Mouse (Mus musculus) heart, embryonic 14.5 days (tissue): ENCODE data around the gene Ap4b1. TPM values are rescaled to one million over a fixed set of nuclear protein-coding genes. Genes with fewer than 3 reads are reported as not detected.

Experiments
- ATAC-seq: fragments of 200-750 bp; cut with Nextera tagmentation; 2 replicates; pipeline ENCODE4 v1.8.0; 2017; ENCODE audit warnings: low read depth, moderate TSS enrichment; ENCODE audit not compliant: insufficient number of reproducible peaks, insufficient read depth, low FRiP score
- H3K27ac ChIP-seq, 2 experiments: fragments of 200-500 bp in 1 of 2; fragments of 300-500 bp in 1 of 2; sonication (generic) in 1 of 2; replicated peaks in 1 of 2; 2 replicates each; pipeline ENCODE4 v1.5.1; 2012 to 2014; ENCODE audit warnings: low read depth in 2 of 2, low read length in 2 of 2, control low read depth in 1 of 2, mild to moderate bottlenecking in 1 of 2, mixed read lengths in 1 of 2; ENCODE audit not compliant: control insufficient read depth in 1 of 2, insufficient read depth in 1 of 2
- H3K27me3 ChIP-seq: fragments of 300-500 bp; sonication (generic); 2 replicates; pipeline ENCODE4 v1.6.1; 2014; ENCODE audit warnings: mild to moderate bottlenecking, low read length, control low read depth; ENCODE audit not compliant: control insufficient read depth, insufficient read depth
- H3K36me3 ChIP-seq: fragments of 300-500 bp; sonication (generic); 2 replicates; pipeline ENCODE4 v1.6.1; 2014; ENCODE audit warnings: mild to moderate bottlenecking, control low read depth, low read length, mixed read lengths; ENCODE audit not compliant: control insufficient read depth, insufficient read depth
- H3K4me1 ChIP-seq, 2 experiments: fragments of 200-500 bp in 1 of 2; fragments of 300-500 bp in 1 of 2; sonication (generic) in 1 of 2; 2 replicates each; pipeline ENCODE4 v1.6.1; 2012 to 2014; ENCODE audit warnings: low read length in 2 of 2, control low read depth in 1 of 2, mixed read lengths in 1 of 2; ENCODE audit not compliant: control insufficient read depth in 2 of 2, insufficient read depth in 2 of 2
- H3K4me2 ChIP-seq: fragments of 300-500 bp; sonication (generic); 2 replicates; pipeline ENCODE4 v1.6.1; 2014; ENCODE audit warnings: mild to moderate bottlenecking, low read length
- H3K4me3 ChIP-seq, 2 experiments: fragments of 200-500 bp in 1 of 2; fragments of 300-500 bp in 1 of 2; sonication (generic) in 1 of 2; 2 replicates each; pipeline ENCODE4 v1.5.1; 2012 to 2014; ENCODE audit warnings: low read length in 2 of 2, mild to moderate bottlenecking in 2 of 2, control low read depth in 1 of 2, low read depth in 1 of 2, moderate library complexity in 1 of 2; ENCODE audit not compliant: control insufficient read depth in 1 of 2, insufficient read depth in 1 of 2
- H3K9ac ChIP-seq: fragments of 300-500 bp; sonication (generic); 2 replicates; pipeline ENCODE4 v1.6.1; 2014; ENCODE audit warnings: mild to moderate bottlenecking, low read length
- H3K9me3 ChIP-seq: fragments of 300-500 bp; sonication (generic); 2 replicates; pipeline ENCODE4 v1.6.1; 2016; ENCODE audit warnings: low read length, control low read depth; ENCODE audit not compliant: control insufficient read depth
- WGBS: fragments of 180-500 bp; shearing (Covaris S2); extraction: QIAGEN DNeasy Blood & Tissue Kit; methylation state at CpG from one replicate; pipeline ENCODE4 v1.1.7; 2014; 5-methylcytosine and 5-hydroxymethylcytosine counted together
- polyA plus RNA-seq: library from polyadenylated mRNA; unstranded; fragments of >200 nt; fragmentation: Nextera tagmentation; extraction: Ambion mirVana; gene quantifications from 2 replicates; pipeline ENCODE4 v1.2.1, GENCODE M21; 2014

The Ap4b1 gene
- polyA plus RNA-seq, 1 experiment from 2014 or later, result 18.9 TPM

GRCm38 (mm10) chr3:103778660-103779059, 30.7 kb upstream of the Ap4b1 start:
- Histone ChIP-seq H3K4me1 (peaks cover 2 to 12% of the 10 kb centered on the region in 2 experiments), H3K27ac (no peak overlapping the region), H3K27me3 (no peaks in the 10 kb centered on the region), H3K36me3 (peaks cover 33% of the 10 kb centered on the region), H3K4me3 (no peak overlapping the region), H3K4me2 (no peak overlapping the region), H3K9me3 (no peaks in the 10 kb centered on the region), H3K9ac (no peak overlapping the region)
- WGBS, result 69% methylated on average over 6 of the region's 6 CpGs
- ATAC-seq, result no peak

GRCm38 (mm10) chr3:103779183-103779582, 30.1 kb upstream of the Ap4b1 start:
- Histone ChIP-seq H3K4me1 (peaks cover 2 to 12% of the 10 kb centered on the region in 2 experiments; a peak in 3 of 4 replicates), H3K4me3 (no peak overlapping the region), H3K9ac (no peak overlapping the region), H3K36me3 (peaks cover 30% of the 10 kb centered on the region), H3K4me2 (no peak overlapping the region), H3K27me3 (no peaks in the 10 kb centered on the region), H3K27ac (no peak overlapping the region), H3K9me3 (no peaks in the 10 kb centered on the region)
- ATAC-seq, result no peak
- WGBS, result 80% methylated on average over 7 of the region's 7 CpGs

DNA sequence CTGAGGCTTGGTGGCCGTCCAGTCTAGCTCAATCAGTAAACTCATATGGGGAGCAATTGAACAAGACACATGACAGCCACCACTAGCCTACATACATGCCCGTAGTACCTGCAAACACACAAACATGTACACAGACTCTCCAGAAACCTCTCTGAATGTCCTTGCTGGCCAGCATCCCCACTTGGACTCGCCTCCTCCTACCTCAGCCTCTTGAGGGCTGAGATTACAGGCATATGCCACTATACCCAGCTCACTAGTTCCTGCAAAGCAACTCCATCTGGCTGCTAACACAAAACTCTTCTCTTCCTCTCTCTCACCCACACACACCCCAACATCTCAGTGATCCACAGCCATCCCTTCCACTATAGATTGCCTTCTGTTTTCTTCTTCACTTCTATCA, 29.0 kb upstream of the Ap4b1 start:
- H3K27ac ChIP-seq, result no peak overlapping the region
- H3K9me3 ChIP-seq, result no peaks in the 10 kb centered on the region
- H3K4me2 ChIP-seq, result no peak overlapping the region
- 79% methylated on average over 3 of the region's 3 CpGs for WGBS
- no peak for ATAC-seq
- H3K4me3 ChIP-seq, result no peak overlapping the region
- H3K4me1 ChIP-seq, result peaks cover 2 to 16% of the 10 kb centered on the region in 2 experiments; a peak in 3 of 4 replicates
- H3K27me3 ChIP-seq, result no peaks in the 10 kb centered on the region
- H3K36me3 ChIP-seq, result peaks cover 27% of the 10 kb centered on the region
- H3K9ac ChIP-seq, result no peak overlapping the region

GRCm38 (mm10) chr3:103780777-103781176, 28.5 kb upstream of the Ap4b1 start:
- Histone ChIP-seq H3K4me2 (no peak overlapping the region), H3K27ac (no peak overlapping the region), H3K9ac (no peak overlapping the region), H3K4me3 (no peak overlapping the region), H3K4me1 (peaks cover 2 to 16% of the 10 kb centered on the region in 2 experiments; a peak in 3 of 4 replicates), H3K9me3 (no peaks in the 10 kb centered on the region), H3K36me3 (peaks cover 22% of the 10 kb centered on the region), H3K27me3 (no peaks in the 10 kb centered on the region)
- ATAC-seq, result no peak
- WGBS, result 67% methylated on average over 5 of the region's 5 CpGs

DNA sequence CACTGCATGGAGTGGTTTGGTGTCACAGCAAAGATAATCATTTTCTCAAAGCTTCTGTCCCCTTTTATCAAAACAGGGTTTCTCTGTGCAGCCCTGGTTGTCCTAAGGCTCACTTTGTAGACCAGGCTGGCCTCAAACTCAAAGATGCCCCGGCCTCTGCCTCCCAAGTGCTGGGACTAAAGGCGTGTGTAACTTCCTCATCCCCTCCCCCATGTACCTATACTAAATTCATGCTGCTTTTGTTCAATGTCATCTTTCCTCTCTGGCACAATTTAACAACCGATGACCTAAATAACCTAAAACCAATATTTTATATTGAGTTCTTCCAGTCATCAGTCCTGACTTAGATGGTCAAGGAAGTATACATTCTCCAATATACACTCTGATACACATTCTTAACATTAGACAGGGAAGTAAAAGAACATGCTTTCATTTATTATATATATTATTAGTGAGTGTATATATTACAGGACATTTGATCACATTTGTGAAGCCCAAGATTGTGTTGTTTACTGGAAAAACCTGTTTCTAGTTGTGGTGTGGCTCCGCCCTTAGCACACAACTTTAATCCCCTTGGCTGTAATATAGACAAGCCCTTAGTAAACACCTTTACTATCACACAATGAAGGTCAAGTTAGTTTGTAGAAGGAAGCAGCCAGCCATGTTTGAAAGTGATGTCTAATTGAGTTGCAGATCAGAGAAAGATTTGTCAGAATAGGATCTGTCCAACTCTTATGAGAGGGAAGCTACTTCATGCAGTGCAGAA, 26.3 kb upstream of the Ap4b1 start:
- H3K4me1 ChIP-seq, result peaks cover 2 to 19% of the 10 kb centered on the region in 2 experiments; a peak in 3 of 4 replicates
- H3K4me2 ChIP-seq, result no peak overlapping the region
- no peak for ATAC-seq
- no peak overlapping the region for H3K4me3 ChIP-seq
- peaks cover 3% of the 10 kb centered on the region for H3K36me3 ChIP-seq
- H3K9me3 ChIP-seq, result no peaks in the 10 kb centered on the region
- 92% methylated on average over 4 of the region's 4 CpGs for whole genome bisulfite sequencing
- H3K27me3 ChIP-seq, result no peaks in the 10 kb centered on the region
- no peak overlapping the region for H3K27ac ChIP-seq
- no peak overlapping the region for H3K9ac ChIP-seq

DNA sequence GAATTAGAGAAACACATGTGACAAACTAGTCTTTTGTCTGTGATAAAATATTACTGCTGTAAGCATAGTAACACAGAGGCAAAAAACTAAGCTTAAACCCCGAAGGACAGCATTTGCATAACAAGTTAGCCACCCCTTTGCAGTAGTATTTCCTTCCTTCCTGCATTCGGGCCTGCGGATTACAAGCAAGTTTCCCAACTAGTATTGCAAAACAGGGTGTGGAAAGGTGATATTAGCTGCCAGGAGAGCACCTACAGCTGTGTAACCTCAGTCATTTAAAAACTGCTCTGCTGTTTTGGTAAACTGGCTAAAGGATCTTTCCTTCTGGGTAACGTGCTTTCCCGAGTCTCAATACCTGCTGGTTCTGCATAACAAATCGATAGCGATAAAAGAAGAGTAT, 22.1 kb upstream of the Ap4b1 start:
- 62% methylated on average over 7 of the region's 7 CpGs for WGBS
- no peak overlapping the region for H3K9ac ChIP-seq
- no peak overlapping the region for H3K4me3 ChIP-seq
- H3K27me3 ChIP-seq, result no peaks in the 10 kb centered on the region
- H3K4me2 ChIP-seq, result no peak overlapping the region
- no peaks in the 10 kb centered on the region for H3K9me3 ChIP-seq
- H3K4me1 ChIP-seq, result peaks cover 3 to 30% of the 10 kb centered on the region in 2 experiments
- H3K27ac ChIP-seq, result no peak overlapping the region
- no peaks in the 10 kb centered on the region for H3K36me3 ChIP-seq
- no peak for ATAC-seq

DNA sequence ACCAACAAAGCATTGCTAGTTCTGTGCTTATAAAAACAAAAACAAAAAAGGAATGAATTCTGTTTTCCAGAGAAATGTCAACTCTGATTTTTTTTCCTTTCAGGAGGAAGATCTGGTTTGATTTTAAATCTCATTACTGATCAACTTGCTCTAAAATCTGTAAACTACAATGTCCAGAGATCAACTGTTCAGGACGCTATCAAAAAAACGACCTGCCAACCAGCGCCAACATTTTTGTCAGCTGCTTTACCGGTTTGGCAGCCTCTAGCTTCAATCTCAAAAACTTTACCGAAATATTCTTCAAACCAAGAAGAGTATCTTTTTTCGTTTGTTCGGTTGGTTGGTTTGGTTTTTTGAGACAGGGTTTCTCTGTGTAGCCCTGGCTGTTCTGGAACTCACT, 20.2 kb upstream of the Ap4b1 start:
- peak overlapping the region in 1 of 2 experiments; percentile 93; a peak in 1 of 4 replicates for H3K4me3 ChIP-seq
- WGBS, result 78% methylated on average over 7 of the region's 7 CpGs

More for the DNA sequence above, 20.2 kb upstream of the Ap4b1 start:
- Histone ChIP-seq H3K36me3 (no peaks in the 10 kb centered on the region), H3K9ac (no peak overlapping the region), H3K27me3 (no peaks in the 10 kb centered on the region), H3K4me1 (peaks cover 3 to 30% of the 10 kb centered on the region in 2 experiments), H3K4me2 (peak overlapping the region; percentile 73), H3K27ac (peak overlapping the region in 1 of 2 experiments; percentile 86; a peak in 1 of 4 replicates), H3K9me3 (no peaks in the 10 kb centered on the region)
- ATAC-seq, result no peak
